Mouse (Mus musculus) megakaryocyte, embryonic 14.5 days (primary cell): ENCODE measurements at regions not wholly inside any gene's neighbourhood (a gene's known extent, or its start where the extent isn't known, plus 50 kb on each side); places are given as distances from the start of the nearest gene placed in this dataset.
A peak's percentile ranks its signal among the peaks of the same experiment; 100 is the strongest.

Experiments used
- H3K27me3 ChIP-seq: replicated peaks from 2 replicates; pipeline ENCODE3; 2012; ENCODE audit warnings: inconsistent platforms
- H3K36me3 ChIP-seq: replicated peaks from 2 replicates; pipeline ENCODE3; 2012; ENCODE audit warnings: low read length, inconsistent platforms, mixed read lengths
- H3K4me1 ChIP-seq: 2 replicates; pipeline ENCODE4 v1.6.1; 2012; ENCODE audit warnings: inconsistent platforms
- H3K4me3 ChIP-seq: replicated peaks from 2 replicates; pipeline ENCODE3; 2012; ENCODE audit warnings: moderate library complexity, mild to moderate bottlenecking, inconsistent platforms
- H3K9me3 ChIP-seq: 2 replicates; pipeline ENCODE4 v1.6.1; 2012; ENCODE audit warnings: inconsistent platforms
- FLI1 ChIP-seq: IDR thresholded peaks from 2 replicates; pipeline ENCODE4 v1.6.1; 2012; ENCODE audit warnings: low read length, inconsistent platforms, mixed read lengths
- GATA1 ChIP-seq: IDR thresholded peaks from 3 replicates; pipeline ENCODE4 v1.6.1; 2012; ENCODE audit warnings: mixed read lengths, low read length, inconsistent platforms, borderline replicate concordance

DNA sequence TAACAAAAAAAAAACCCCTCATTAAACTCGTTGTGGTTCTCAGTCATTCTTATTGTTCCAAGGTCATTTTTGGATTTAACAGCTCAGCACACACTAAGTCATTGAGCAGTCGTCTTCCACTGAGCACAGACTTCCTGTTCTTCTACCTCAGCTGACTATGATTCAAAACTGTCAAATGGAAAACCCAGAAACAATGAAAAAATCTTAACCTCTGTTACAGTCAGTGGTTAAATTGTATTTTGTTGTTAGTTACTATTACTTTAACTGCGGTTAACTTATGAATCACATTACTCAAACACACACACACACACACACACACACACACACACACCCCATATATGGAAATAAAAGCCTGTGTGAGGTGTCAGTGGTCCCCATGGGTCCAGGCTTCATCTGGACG, 92.5 kb upstream of the Trpm1 start:
- Histone ChIP-seq H3K27me3 (no peaks in the 10 kb centered on the region), H3K4me3 (no peak overlapping the region), H3K36me3 (no peaks in the 10 kb centered on the region), H3K4me1 (peaks cover 93% of the 10 kb centered on the region), H3K9me3 (no peaks in the 10 kb centered on the region)
- TF ChIP-seq FLI1 (no peak), GATA1 (no peak)

- H3K36me3 ChIP-seq: no peaks in the 10 kb centered on the region
- peaks cover 93% of the 10 kb centered on the region for H3K4me1 ChIP-seq
- no peaks in the 10 kb centered on the region for H3K27me3 ChIP-seq
- no peaks in the 10 kb centered on the region for H3K9me3 ChIP-seq
- H3K4me3 ChIP-seq: no peak overlapping the region
- TF ChIP-seq GATA1 (no peak), FLI1 (no peak)
These were observed 93.1 kb upstream of the Trpm1 start for GRCm38 (mm10) chr7:64060582-64060981.

- Histone ChIP-seq H3K9me3 (no peaks in the 10 kb centered on the region), H3K36me3 (no peaks in the 10 kb centered on the region), H3K4me1 (peaks cover 93% of the 10 kb centered on the region), H3K4me3 (no peak overlapping the region), H3K27me3 (no peaks in the 10 kb centered on the region)
- TF ChIP-seq FLI1 (no peak), GATA1 (no peak)
These were observed 93.6 kb upstream of the Trpm1 start for GRCm38 (mm10) chr7:64060051-64060450.

DNA sequence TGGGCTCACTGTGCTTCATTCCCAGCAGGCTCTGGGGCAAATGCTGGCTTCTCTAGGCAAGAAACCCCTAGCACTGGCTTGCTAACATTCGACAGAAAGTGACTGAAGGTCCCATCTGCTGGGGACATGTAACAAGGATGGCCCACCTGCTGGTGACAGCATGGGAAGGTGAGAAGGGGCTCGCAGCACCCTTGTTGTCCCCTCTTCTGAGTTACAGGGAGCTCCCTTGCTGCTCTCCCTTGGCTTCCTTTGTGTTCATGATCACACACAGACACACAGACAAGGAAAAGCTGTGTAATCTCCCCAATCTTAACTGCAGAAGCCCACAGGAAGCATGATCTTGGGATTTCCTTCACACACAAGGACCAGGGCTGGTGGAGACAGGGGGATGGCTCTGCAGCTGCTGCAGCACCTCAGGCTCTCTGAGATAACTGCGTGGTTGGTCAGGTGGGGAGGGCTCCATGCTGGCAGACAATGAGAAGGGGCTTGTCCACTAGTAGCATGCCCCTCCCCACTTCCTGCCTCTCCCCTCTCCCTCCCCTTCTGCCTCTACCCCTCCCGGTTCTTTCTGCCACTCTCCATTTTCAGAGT, 95.3 kb upstream of the Trpm1 start:
- Histone ChIP-seq H3K4me3 (peak overlapping the region; percentile 88), H3K4me1 (peaks cover 91% of the 10 kb centered on the region), H3K36me3 (peaks cover 4% of the 10 kb centered on the region), H3K27me3 (no peaks in the 10 kb centered on the region), H3K9me3 (peaks cover 4% of the 10 kb centered on the region; the same call in 1 of the 2 replicates)
- TF ChIP-seq FLI1 (no peak; the same call in 1 of the 2 replicates), GATA1 (no peak; the same call in 2 of the 3 replicates)

GRCm38 (mm10) chr7:64057873-64058272, 95.8 kb upstream of the Trpm1 start:
- Histone ChIP-seq H3K27me3 (no peaks in the 10 kb centered on the region), H3K4me3 (peak overlapping the region; percentile 88), H3K4me1 (peaks cover 86% of the 10 kb centered on the region), H3K36me3 (peaks cover 4% of the 10 kb centered on the region), H3K9me3 (peaks cover 4% of the 10 kb centered on the region; the same call in 1 of the 2 replicates)
- peak; percentile 59; the same call in 1 of the 2 replicates for TF ChIP-seq FLI1
- TF ChIP-seq GATA1: peak; percentile 74; the same call in 1 of the 3 replicates

GRCm38 (mm10) chr7:64056498-64056897, 97.1 kb upstream of the Trpm1 start:
- H3K4me1 ChIP-seq: peaks cover 86% of the 10 kb centered on the region
- H3K36me3 ChIP-seq: peaks cover 5% of the 10 kb centered on the region
- peaks cover 4% of the 10 kb centered on the region; the same call in 1 of the 2 replicates for H3K9me3 ChIP-seq
- no peak overlapping the region for H3K4me3 ChIP-seq
- H3K27me3 ChIP-seq: no peaks in the 10 kb centered on the region
- TF ChIP-seq GATA1 (no peak), FLI1 (no peak)

GRCm38 (mm10) chr7:64054996-64055395, 98.6 kb upstream of the Trpm1 start:
- H3K36me3 ChIP-seq: peaks cover 5% of the 10 kb centered on the region
- TF ChIP-seq GATA1 (no peak), FLI1 (no peak)
- no peak overlapping the region for H3K4me3 ChIP-seq
- peaks cover 4% of the 10 kb centered on the region; the same call in 1 of the 2 replicates for H3K9me3 ChIP-seq
- H3K27me3 ChIP-seq: no peaks in the 10 kb centered on the region
- H3K4me1 ChIP-seq: peaks cover 86% of the 10 kb centered on the region

- H3K27me3 ChIP-seq: no peaks in the 10 kb centered on the region
- H3K36me3 ChIP-seq: peaks cover 5% of the 10 kb centered on the region
- H3K4me3 ChIP-seq: no peak overlapping the region
- peaks cover 4% of the 10 kb centered on the region; the same call in 1 of the 2 replicates for H3K9me3 ChIP-seq
- TF ChIP-seq FLI1 (no peak), GATA1 (no peak)
- H3K4me1 ChIP-seq: peaks cover 86% of the 10 kb centered on the region
These were observed 99.9 kb upstream of the Trpm1 start for GRCm38 (mm10) chr7:64053766-64054165.

GRCm38 (mm10) chr7:64052400-64052799, 101.2 kb upstream of the Trpm1 start:
- peaks cover 4% of the 10 kb centered on the region; the same call in 1 of the 2 replicates for H3K9me3 ChIP-seq
- H3K4me1 ChIP-seq: peaks cover 86% of the 10 kb centered on the region
- H3K4me3 ChIP-seq: no peak overlapping the region

GRCm38 (mm10) chr7:64050826-64051401, 102.7 kb upstream of the Trpm1 start:
- H3K4me3 ChIP-seq: no peak overlapping the region
- H3K4me1 ChIP-seq: peaks cover 78% of the 10 kb centered on the region
- no peaks in the 10 kb centered on the region for H3K27me3 ChIP-seq
- H3K36me3 ChIP-seq: peaks cover 5% of the 10 kb centered on the region
- TF ChIP-seq FLI1 (no peak), GATA1 (no peak)
- peaks cover 4% of the 10 kb centered on the region; the same call in 1 of the 2 replicates for H3K9me3 ChIP-seq

More at GRCm38 (mm10) chr7:64052400-64052799, 101.2 kb upstream of the Trpm1 start:
- no peak for TF ChIP-seq GATA1
- no peak for TF ChIP-seq FLI1
- peaks cover 5% of the 10 kb centered on the region for H3K36me3 ChIP-seq
- no peaks in the 10 kb centered on the region for H3K27me3 ChIP-seq
